Mouse (Mus musculus) liver, adult 2 months (tissue): ENCODE measurements around the gene Apex2.

Experiments
- CTCF ChIP-seq: fragments of 200-500 bp; IDR thresholded peaks from 2 replicates; pipeline ENCODE4 v1.5.1; 2011; ENCODE audit warnings: low read depth, low read length, control low read depth
- POLR2A ChIP-seq: fragments of 200-500 bp; IDR thresholded peaks from 2 replicates; pipeline ENCODE4 v1.6.1; 2011; ENCODE audit warnings: low read length, control low read depth; ENCODE audit not compliant: insufficient read depth; ENCODE audit errors: extremely low read depth

- TF ChIP-seq CTCF (no peak), POLR2A (no peak)
These were observed 3.8 kb upstream of the Apex2 start for GRCm38 (mm10) chrX:150593266-150594035.
